Comparison of ENCODE assay signal across 20 mouse cellular contexts in the genomic region with DNA sequence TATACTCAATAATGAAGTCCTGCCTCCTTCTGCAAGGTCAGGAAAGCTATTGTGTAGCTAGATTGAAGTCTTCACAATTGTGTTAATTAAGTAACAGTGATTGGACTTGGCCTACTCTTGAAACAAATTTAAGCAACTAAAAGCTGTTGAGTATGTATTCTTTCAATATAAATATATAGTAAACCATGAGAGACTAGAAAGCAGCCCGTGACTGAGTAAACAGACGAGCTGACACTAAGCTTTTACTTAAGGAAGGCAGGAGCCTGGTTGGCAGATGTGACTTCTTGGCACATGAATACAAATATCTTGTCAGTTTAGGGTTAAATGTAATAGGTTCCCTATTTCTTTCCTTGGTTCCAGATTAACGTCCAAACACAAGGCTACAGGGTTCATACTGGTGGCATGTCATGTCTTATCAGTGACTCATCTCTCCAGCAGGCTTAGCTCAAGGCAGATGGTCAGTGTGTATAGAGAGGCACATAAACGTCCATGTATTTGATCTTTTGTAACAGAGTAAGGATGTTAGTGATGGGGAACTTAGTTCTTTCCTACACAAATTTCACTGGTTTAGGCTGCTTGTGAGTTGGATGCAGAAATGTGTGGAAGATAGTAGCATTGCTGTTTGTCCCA.
DNase-seq lines count a peak whose midpoint lies in the region; ATAC-seq lines count a peak whose summit lies in the region.
"Had no signal": no experiment of that assay in that cellular context is flagged by ENCODE, and none has a peak within 500 bp of the region (broad histone marks: within the 10 kb centered on the region; RNA-seq: fewer than 3 reads in every experiment).

No protein-coding gene starts in this region.

- no peaks in the 10 kb centered on the region; the same call in 1 of the 2 replicates for H3K27me3 ChIP-seq in heart, embryonic 16.5 days (ENCODE audit: control insufficient read depth, insufficient read depth, low read length)
- H3K27me3 ChIP-seq in heart, embryonic 10.5 days (ENCODE audit: insufficient read depth, poor library complexity, severe bottlenecking) = no peaks in the 10 kb centered on the region
- no peaks in the 10 kb centered on the region for H3K27me3 ChIP-seq in lung, embryonic 16.5 days (ENCODE audit: control insufficient read depth, insufficient read depth, low read depth, low read length)
- H3K27me3 ChIP-seq: forebrain, embryonic 12.5 days; midbrain, embryonic 13.5 days; neural tube, embryonic 15.5 days had no signal

- H3K36me3 ChIP-seq in heart, embryonic 16.5 days (ENCODE audit: control insufficient read depth, insufficient read depth) = no peaks in the 10 kb centered on the region
- H3K36me3 ChIP-seq in heart, embryonic 10.5 days = no peaks in the 10 kb centered on the region
- no peaks in the 10 kb centered on the region for H3K36me3 ChIP-seq in lung, embryonic 16.5 days (ENCODE audit: control insufficient read depth, insufficient read depth, low read length)
- H3K36me3 ChIP-seq: embryonic facial prominence, embryonic 10.5 days; forebrain, embryonic 12.5 days; limb, embryonic 10.5 days; midbrain, embryonic 13.5 days; neural tube, embryonic 15.5 days had no signal

- no peak overlapping the region for H3K4me3 ChIP-seq in heart, embryonic 16.5 days (ENCODE audit: low read length)
- no peak overlapping the region for H3K4me3 ChIP-seq in heart, embryonic 10.5 days
- no peak overlapping the region for H3K4me3 ChIP-seq in lung, embryonic 16.5 days (ENCODE audit: low read length)
- H3K4me3 ChIP-seq: embryonic facial prominence, embryonic 10.5 days; forebrain, embryonic 12.5 days; gastrocnemius, adult 2 months; left cerebral cortex, adult 2 months; limb, embryonic 10.5 days; midbrain, embryonic 13.5 days; myocyte; neural tube, embryonic 15.5 days had no signal

- DNase-seq in adrenal gland, postnatal 10 days = peak; percentile 6
- no peak for DNase-seq in adrenal gland, postnatal 14 days
- DNase-seq in heart, embryonic 10.5 days (ENCODE audit: low spot score) = no peak
- DNase-seq in lung, adult 18-20 months = no peak
- DNase-seq in Muller cell, postnatal 12 days (ENCODE audit: inconsistent ontology term) = peak; percentile 29
- DNase-seq: B cell, adult 2 months; gastrocnemius, adult 2 months; kidney, adult 18-20 months; layer of hippocampus, adult 9-11 months; liver, postnatal 0 days; right cerebral cortex, postnatal 25 days had no signal

- no peak overlapping the region for H3K9ac ChIP-seq in heart, embryonic 16.5 days (ENCODE audit: low read length)
- no peak overlapping the region for H3K9ac ChIP-seq in lung, embryonic 16.5 days (ENCODE audit: low read length)
- H3K9ac ChIP-seq: forebrain, embryonic 12.5 days; liver, postnatal 0 days; midbrain, embryonic 13.5 days; neural tube, embryonic 15.5 days had no signal

- no peak for ATAC-seq in heart, embryonic 16.5 days (replicated peaks; ENCODE audit: extremely low read depth, insufficient read depth, low FRiP score)
- peak; percentile 86 for ATAC-seq in lung, embryonic 16.5 days (ENCODE audit: low read depth)
- ATAC-seq: liver, postnatal 0 days; midbrain, embryonic 13.5 days had no signal

- H3K27ac ChIP-seq in heart, embryonic 16.5 days (ENCODE audit: low read length) = peak overlapping the region; percentile 15; the same call in 1 of the 2 replicates
- H3K27ac ChIP-seq in heart, embryonic 10.5 days = no peak overlapping the region
- peak overlapping the region; percentile 4 for H3K27ac ChIP-seq in lung, embryonic 16.5 days (ENCODE audit: low read length)
- H3K27ac ChIP-seq: embryonic facial prominence, embryonic 10.5 days; forebrain, embryonic 12.5 days; gastrocnemius, adult 2 months; left cerebral cortex, adult 2 months; limb, embryonic 10.5 days; midbrain, embryonic 13.5 days; neural tube, embryonic 15.5 days had no signal

- no peaks in the 10 kb centered on the region for H3K9me3 ChIP-seq in heart, embryonic 16.5 days (replicated peaks; ENCODE audit: control insufficient read depth, low read length)
- no peaks in the 10 kb centered on the region for H3K9me3 ChIP-seq in heart, embryonic 10.5 days
- H3K9me3 ChIP-seq in lung, embryonic 16.5 days (ENCODE audit: control insufficient read depth, low read length) = no peaks in the 10 kb centered on the region
- H3K9me3 ChIP-seq: embryonic facial prominence, embryonic 10.5 days; forebrain, embryonic 12.5 days; limb, embryonic 10.5 days; midbrain, embryonic 13.5 days; neural tube, embryonic 15.5 days had no signal

- no peak overlapping the region for H3K4me2 ChIP-seq in heart, embryonic 16.5 days (ENCODE audit: low read depth, low read length)
- H3K4me2 ChIP-seq in lung, embryonic 16.5 days (ENCODE audit: low read depth, low read length) = no peak overlapping the region
- H3K4me2 ChIP-seq: forebrain, embryonic 12.5 days; midbrain, embryonic 13.5 days; neural tube, embryonic 15.5 days had no signal

- peaks cover 21% of the 10 kb centered on the region for H3K4me1 ChIP-seq in heart, embryonic 16.5 days (ENCODE audit: control insufficient read depth, insufficient read depth, low read length)
- 0 out of 2 replicates have a peak, but pooled peaks cover 5% of the 10 kb centered on the region for H3K4me1 ChIP-seq in heart, embryonic 10.5 days
- peaks cover 7% of the 10 kb centered on the region for H3K4me1 ChIP-seq in lung, embryonic 16.5 days (replicated peaks; ENCODE audit: control insufficient read depth, insufficient read depth, low read length)
- H3K4me1 ChIP-seq: embryonic facial prominence, embryonic 10.5 days; forebrain, embryonic 12.5 days; limb, embryonic 10.5 days; midbrain, embryonic 13.5 days; neural tube, embryonic 15.5 days had no signal

- 36% methylated on average over 4 of the region's 4 CpGs for WGBS in heart, embryonic 16.5 days
- 48% methylated on average over 4 of the region's 4 CpGs for WGBS in heart, embryonic 10.5 days
- WGBS in lung, embryonic 16.5 days = 16% methylated on average over 4 of the region's 4 CpGs

Comparison
In these comparisons a context has a peak if more than half of its experiments do, and no peak if none do; other contexts are left out.
1. DNase-seq: peak in adrenal gland, postnatal 10 days (single experiment) and Muller cell, postnatal 12 days (single experiment); none in adrenal gland, postnatal 14 days (single experiment), heart, embryonic 10.5 days (single experiment) and lung, adult 18-20 months (0 of 2).